Mouse (Mus musculus) spleen, adult 12 weeks (tissue): ENCODE measurements around the gene Syn1.

Experiments
- DNase-seq: peaks from one replicate; pipeline ENCODE4 v3.0.0; 2022; ENCODE audit warnings: low spot score

Gene Syn1

DNA sequence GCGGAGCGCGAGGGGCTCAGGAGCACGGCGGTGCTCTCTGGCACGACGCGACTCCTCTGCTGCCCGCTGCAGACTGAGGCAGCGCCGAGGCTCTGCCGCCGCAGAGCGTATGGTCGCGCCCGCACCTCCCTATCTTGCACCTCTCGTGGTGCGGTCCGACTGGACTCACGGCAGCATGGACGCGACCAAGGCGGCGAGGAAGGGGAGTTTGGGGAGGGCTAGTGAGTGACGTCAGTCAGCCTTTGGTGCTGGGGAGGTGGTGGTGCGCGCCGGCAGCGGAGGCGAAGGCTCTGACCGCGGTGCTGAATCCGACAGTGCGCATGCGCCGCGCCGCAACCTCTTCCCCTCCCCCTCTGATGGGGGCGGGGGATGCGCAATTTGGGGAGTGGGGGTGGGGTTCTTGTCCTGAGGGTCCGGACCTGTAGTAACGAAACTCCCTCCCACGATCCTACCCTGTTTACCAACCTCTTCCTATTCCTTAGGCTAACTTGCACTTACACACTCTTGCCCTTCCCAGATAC is at the start of gene Syn1:
Syn1 (minus strand) TSS at position 161 of the 521 bp plus-strand sequence.
- DNase-seq, result peak; percentile 31

DNA sequence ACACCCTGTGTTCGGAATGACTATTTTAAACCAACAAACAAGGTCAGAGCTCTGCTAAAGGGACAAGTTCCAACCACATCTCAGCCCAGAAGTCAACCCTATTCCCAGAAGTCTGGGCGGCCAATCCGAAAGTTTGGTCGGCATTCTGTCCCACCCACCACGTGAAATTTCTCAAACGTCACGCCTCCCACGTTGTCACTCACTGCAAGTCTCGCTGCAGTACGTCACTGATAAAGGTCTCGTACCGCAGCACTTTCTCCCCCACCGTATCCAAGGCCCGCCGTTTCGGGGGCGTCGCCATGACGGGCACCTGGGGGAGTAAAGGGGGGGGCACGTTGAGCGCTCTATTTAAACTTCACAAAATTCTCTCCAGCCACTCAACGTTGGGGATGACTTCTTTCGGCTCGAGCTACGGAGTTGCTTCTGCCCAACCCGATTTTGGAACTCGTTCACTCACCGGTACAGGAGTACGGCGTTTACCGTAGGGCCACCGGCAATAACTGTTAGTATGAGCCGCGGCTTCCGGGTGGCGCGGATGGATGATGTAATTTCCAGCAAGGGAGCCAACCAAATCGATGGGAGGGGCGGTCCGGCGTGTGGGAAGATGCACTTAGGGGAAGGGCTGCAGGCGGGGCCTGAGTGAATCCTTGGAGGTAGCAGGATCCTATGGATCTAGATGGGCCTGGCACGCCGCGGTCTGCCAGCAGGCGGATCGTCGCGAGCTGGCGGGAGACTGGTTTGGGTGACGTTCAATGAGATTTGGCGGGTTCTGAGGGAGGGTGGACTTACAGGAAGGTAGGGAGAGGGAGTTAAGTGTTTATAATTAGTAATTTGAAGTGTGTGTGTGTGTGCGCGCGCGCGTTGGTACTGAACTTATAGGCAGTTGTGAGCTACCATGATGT is 40.9 kb upstream of the Syn1 start, which contains the start of gene Uxt:
Uxt (minus strand) TSS at position 541 of the 902 bp plus-strand sequence.
- peak; percentile 78 for DNase-seq

DNA sequence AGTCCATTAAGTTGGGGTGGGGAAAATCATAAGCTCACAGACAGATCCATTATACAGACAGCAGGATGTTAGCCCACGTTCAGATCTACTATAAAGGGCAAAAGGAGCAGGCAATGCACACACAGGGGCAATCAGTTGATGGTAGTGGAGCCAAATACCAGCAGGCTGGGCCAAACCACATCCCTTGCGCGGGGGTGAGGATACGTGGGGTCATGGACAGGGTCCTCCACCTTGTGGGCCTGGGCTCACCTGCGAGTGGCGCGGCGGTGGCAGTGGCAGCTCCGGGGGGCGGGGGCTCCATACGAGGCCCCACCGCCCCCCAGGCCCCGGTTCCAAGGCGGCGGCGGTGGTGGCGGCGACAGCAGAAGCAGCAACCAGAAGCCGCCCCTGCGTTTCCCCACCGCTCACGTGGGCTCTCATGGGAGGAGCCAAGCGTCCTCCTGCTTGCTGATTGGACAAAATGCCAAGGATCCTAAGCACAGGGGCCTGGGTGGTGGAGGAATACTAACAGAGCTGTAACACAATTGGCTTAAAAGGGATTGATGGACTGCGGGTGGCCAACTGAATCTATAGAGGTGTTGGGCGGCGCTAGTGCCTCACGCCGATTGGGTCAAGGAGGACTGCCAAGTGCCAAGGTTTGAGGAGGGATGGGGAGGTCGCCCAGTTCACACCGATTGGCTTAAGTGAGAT is 29.5 kb upstream of the Syn1 start, which contains the start of gene Elk1:
Elk1 (minus strand) TSS at position 418 of the 690 bp plus-strand sequence.
- DNase-seq, result peak; percentile 70

DNA sequence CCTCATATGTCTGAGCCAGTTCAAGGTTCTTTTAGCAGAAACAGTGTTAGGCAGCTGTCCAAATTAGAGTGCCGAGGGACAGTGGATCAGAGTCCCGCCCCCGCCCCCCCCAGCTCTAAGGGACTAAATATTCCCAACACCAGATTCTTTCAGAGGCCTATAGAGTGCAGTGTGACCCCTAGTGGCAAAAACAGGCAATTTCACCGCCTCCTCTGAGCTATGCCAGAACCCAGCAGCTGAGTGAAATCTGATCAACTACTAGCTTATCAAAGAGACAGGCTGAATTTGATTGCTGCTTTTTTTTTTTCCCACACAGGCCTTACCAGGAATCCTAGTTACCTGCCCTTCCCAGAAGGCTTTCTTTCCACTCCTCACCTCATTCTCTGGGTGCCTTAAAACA is 25.3 kb upstream of the Syn1 start:
- no peak for DNase-seq

DNA sequence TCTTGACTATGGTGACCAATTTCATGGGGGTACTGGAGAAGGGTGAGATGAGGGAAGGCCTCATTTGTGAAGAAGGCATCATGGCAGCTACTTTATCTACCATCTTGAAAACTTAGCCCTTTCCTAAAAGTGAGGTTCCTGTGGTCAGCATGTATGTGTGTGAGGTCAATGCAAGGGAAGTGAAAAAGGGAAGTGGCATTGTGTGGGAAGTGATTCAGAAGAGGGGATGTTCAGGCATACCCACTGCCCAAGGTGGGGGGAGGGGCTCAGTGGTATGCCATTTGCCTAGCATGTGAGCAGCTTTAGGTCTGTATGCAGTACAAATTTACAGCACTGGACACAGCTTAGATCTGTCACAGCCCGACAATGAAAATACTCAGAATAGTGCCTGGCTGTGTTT is 11.2 kb upstream of the Syn1 start:
- DNase-seq, result no peak

DNA sequence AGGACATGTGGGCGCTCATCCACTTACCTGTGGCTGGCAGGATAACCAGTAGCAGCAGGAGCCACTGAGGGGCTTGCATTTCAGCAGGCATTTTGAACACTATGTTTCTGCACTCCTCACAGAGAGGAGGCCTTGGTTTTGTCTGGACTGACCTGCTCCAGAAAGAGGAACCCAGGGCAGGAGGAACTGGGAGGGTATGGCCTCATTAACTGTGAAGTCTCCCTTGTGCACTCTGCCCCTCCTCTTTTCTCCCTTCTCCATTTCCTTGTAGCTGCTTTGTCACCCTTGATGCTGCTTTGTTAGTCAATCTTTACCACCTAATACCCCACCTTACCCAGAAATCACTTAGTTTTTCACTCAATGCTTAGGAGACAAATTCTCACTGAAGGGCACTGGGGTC is 10.6 kb upstream of the Syn1 start, which contains the start of gene Cfp:
Cfp (minus strand) TSS at position 192 of the 400 bp plus-strand sequence.
- DNase-seq, result no peak

DNA sequence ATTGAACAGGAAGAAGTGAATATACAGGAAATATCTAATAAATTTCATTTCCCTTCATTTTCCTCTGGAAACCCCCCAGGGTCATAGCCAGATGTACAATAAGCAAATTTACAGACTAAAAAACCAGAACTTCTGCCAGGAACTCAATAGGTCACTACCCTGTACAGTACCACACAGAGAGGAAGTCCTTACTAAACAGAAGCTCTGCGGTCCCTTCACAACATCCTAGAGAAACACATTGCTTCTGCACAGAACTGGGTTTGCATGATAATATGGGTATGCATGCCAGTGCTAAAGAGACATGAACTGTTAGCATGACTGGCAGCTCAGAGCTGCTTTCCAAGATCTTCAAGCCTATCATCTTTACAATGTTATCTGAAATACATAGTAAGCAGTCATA is 9.1 kb upstream of the Syn1 start:
- DNase-seq, result no peak

DNA sequence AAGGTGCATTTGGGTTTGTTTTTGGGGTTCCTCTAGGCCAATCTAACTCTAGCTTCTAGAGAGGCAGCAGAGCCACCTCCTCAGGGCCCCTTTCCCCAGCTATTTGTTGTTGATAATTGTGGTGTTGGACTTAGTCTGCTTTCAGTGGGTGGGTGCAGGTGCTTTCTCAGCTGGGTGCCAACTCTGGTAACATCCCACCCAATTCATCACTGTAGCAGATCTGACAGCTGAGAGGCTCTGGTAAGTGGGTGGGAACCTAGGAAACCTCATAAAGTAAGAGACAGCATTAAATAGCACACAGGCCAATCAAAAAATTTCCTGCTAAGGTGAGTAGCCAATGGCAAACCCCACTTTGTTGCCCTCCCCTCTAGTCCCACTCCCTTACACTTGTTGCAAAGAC is 4.2 kb upstream of the Syn1 start:
- DNase-seq, result no peak

DNA sequence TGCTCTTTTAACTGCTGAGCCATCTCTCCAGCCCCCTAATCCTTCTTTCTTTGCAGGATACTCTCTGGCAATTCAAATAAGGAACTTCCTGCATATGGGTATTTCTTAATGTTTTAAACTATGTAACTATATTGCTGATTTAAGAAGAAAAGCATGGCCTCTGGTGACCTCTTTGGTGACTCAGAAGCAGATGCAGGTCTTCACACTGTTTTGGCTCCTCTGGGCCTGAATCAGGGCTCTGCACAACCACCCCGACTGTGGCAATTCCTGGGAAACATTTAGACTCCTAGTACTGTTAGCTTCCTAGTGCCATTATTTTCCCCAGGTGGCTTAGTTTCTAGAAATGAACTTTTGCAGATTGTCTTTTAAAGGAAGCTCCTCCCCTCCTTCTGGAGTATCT is 2.7 kb upstream of the Syn1 start:
- DNase-seq, result no peak

DNA sequence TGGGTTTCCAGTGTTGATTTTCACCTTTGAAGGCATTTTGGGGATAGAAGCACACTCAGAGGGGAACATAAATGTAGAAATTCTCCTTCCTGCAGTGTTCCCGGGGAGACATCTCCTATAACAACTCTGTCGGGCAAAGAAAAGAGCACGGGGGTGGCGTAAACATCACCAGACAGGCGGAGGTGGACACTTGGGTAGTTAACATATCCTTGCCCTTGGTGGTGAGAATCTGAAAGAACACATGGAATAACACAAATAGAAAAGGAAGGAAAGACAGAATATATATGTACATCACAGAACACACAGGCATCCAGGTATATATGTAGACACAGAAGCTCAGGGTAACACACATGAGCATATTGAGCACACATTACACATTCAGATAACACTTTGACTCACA is 562 bp upstream of the Syn1 start:
- DNase-seq, result no peak

DNA sequence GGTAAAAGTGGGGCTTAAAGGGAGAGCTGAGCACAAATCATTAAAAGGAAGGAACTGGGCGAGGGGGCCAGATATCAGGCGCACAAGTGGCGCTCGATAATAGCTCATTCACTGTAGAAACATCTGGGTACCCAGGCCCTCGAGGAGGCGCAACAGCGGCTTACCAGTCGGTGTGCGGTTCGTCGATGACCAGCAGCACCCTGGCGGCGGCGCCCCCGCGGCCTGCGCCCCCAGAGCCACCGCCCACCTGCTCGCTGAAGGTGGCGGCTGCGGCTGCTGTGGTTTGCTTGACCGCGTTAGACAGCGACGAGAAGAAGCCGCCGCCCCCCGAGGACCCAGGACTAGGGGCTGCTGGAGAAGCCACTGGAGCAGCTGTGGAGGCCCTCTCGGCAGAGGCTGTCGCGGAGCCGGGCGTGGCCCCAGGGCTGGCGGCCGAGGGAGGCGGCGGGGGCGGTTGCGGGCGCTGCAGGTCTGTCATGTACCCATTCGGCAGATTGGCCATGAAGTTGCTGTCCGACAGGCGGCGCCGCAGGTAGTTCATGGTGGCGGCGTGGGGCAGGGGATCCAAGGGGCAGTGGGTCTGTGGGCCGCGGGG is 458 bp downstream of the Syn1 start:
- DNase-seq, result no peak

DNA sequence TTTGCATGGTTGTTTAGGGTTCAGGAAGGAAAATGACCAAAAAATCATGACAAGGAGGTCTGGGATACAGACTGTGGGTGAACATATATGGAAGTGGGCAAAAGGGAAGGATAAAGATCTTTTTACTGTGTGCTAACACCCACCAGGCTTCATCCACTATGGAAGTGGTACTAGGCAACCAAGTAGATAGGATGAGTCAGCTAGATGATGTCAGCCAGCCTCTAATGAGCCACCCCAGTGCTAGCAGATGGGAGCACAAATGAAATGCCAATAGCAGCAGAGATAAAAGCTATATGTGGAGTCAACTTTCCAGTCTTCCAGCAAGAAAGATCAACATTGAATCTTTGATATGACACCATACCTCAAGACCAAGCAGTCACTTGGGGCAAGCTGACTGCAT is 5.7 kb downstream of the Syn1 start:
- DNase-seq, result no peak

DNA sequence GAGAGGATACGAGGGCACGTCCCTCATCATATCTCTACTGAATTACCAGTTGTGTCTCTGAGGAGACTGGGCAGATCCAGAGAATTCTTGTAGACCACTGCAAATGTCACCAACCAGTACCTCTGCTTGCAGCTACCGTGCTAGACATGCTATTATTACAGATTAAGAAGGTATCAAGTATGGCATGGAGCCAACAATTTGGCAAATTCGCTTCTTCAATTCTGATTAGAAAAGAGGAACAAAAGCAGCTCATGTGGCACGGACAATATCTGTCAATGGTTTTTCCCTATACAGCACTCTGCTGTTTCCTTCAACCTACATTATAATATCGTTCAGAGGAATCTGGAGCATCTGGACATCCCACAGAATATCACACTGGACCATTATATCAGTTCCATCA is 7.1 kb downstream of the Syn1 start:
- DNase-seq, result no peak

DNA sequence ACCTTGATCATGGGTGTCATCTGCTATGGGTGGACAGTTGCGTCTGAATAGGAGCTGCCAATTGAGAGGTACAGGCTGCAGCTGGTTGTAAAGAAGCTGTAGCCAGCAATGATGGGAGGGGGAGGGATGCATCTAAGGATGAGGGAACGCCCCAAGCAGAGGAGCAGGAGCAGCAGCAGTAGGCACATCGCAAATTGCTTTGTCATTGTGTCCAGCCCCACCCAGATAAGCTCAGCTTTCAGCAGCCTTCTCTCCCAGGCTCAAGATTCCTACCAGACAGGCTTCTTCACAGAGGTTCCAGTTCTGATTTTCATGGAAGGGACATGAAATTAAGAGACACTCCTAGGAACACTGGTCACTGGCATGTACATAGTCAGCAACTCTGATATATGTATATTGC is 10.7 kb downstream of the Syn1 start:
- DNase-seq, result no peak

DNA sequence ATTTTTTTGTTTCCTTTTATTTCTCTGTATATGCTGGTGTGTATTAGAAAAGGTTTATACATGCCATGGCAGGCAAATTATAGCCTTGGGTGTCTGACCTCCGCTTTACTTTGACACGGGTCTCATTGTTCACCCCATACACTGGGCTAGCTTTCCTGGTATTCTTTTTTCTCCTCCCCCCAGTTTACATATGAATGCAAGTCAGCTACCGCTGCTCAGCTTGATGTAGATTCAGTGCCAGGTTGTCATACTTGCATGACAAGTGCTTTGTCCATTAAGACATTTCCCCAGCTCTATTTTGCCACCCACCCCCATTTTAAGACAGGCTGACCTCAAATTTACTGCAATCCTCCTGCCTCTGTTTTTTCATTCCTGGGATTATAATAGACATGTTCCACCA is 45.6 kb downstream of the Syn1 start:
- DNase-seq, result no peak

DNA sequence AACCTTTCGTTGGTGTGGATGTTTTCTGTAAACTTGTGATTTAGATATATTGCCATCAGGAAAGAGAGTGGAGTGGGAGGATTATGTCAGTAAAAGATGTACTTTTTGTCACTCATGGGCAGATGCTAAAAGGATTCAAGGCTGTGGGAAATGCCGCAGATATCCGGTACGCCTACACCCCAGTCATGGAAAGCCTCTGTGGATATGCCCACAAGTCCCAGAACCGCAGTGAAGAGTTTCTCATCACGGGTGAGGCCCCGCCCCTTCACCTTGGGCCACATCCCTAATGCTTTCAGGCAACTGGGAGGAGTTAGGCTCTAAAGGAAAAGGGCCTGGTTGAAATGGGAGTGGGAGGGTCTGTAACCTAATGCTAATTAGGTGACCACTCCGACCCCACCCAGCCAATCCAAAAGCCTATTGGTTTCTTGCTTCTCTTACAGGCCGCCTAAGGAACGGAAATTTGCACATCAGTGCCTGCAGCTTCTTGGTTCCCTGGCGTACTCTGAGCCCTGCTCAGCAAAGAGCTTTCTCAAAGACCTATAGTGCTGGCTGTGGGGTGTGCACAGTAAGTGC is 47.8 kb downstream of the Syn1 start:
- DNase-seq, result no peak

DNA sequence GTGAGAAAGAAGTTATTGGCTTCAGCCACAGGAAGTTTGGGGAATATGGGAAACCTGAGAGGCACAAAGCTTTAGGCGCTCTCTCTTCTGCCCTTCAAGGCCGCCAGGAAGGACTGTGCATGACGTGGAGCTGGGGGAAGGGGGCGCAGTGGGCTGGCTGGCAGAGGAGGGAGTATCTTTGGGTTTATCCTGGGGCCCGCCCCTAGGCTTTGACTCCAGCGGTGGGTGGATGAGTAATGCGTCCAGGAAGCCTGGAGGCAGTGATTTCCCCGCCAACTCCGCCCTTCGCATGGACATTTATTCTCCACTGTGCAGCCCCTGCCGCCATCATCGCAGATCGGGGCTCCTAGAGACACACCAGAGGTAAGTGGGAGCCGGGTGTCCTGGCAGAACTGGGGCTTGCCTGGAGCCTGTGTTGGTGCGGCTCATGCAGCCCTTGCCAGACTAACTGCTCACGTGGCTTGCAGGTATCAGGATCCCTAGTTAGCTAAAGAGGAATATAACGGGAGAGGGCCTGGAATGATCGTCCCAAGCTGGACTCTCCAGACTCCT is 50.8 kb downstream of the Syn1 start, which contains the start of gene Timp1:
Timp1 (plus strand) TSS at position 205 of the 552 bp plus-strand sequence.
- no peak for DNase-seq

DNA sequence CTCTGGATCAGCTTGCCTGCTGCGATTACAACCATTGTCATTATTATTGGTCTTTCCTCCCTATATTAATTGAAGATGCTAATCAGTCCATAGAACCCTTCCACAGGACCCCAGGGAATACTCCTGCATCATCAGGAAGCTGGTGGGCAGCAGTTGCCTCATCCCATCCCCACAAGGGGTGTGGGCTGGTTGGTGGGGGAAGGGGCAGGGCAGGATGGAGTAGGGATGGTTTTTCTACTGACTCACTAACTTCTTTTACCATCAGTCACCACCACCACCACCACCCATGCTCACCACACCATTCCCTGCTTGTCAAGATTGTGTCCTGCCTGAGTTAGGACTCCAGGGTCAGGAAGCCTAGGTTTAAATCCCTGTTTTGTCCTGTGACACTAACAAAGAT is 51.6 kb downstream of the Syn1 start:
- no peak for DNase-seq

DNA sequence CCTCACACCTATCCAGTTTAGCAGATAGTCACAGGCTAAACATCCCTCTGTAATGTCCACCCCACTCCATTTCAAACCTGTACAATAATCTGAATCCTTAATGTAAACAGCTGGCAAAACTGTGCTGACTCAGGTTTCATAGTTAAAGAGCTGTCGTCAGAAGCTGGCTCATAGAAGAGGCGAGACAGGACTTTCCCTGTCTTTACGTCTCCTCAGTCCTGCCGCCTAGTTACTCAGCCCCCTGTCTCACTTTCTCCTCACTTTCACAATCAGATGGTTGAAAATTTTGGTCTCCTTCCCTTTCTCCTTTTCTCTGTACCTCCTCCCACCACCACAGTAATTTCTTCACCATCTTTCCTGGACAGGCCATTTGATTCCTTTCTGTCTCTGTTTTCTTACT is 52.7 kb downstream of the Syn1 start:
- DNase-seq, result no peak

DNA sequence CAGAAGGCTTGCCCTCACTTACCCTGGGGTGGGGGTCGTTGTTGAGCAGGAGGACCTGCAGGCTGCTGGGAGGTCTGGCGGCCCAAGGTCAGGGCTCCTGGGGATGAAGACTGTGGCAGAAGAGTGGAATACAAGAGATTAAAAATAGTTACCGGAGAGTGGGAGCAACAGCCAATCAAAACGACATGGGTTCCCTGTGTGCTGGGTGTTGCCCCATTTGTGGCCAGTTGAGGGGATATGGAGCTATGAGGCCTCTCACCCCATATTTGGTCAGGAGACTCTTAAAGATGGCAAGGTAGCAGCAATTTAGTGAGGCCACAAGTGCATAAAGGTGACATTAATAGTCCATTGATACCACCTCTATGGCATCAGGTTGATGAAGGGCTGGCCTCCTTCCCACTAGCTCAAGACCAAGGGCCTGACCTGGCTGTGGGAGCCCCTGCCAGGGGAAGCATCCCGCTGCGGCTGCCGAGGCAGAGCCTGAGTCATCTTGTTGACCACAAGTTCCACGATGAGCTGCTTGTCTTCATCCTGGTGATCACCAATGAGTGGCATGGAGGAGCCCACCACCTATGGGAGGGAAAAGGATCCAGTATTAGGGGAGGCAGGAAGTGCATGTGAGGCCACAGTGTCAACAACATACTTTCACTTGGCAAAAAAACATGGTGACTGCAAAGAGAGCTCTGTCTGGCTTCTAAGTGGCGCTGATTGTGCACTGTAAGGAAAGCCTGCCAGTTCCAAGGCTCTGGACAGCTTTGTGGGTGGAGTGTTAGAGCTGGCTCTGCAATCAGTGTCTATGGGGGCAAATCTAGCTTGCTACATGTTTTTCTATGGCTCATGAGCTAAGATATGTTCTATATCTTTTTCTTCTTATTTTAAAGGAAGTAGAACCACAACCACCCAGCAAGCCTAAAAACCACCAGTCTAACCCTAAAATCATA is 57.4 kb downstream of the Syn1 start:
- DNase-seq, result no peak
